In genomic region chr2:128217784-128218467, GRCm38 (mm10) we compare ENCODE assay signal across 10 mouse cellular contexts.
DNase-seq lines count a peak whose midpoint lies in the region; ATAC-seq and TF ChIP-seq lines count a peak whose summit lies in the region.
"Had no signal": no experiment of that assay in that cellular context is flagged by ENCODE, and none has a peak within 500 bp of the region (broad histone marks: within the 10 kb centered on the region; RNA-seq: fewer than 3 reads in every experiment).

No protein-coding gene starts in this region.

- H3K4me1 ChIP-seq in ES-Bruce4 (ENCODE audit: control insufficient read depth, insufficient read depth, low read length): no peaks in the 10 kb centered on the region
- H3K4me1 ChIP-seq in embryonic facial prominence, embryonic 14.5 days (ENCODE audit: control insufficient read depth, insufficient read depth, low read length): peaks cover 10% of the 10 kb centered on the region
- H3K4me1 ChIP-seq in neural tube, embryonic 15.5 days: no peaks in the 10 kb centered on the region

- H3K27ac ChIP-seq in ES-Bruce4 (ENCODE audit: insufficient read depth, low read length): no peak overlapping the region
- H3K27ac ChIP-seq in embryonic facial prominence, embryonic 14.5 days (replicated peaks; ENCODE audit: low read depth, low read length): 0 out of 2 replicates have a peak overlapping the region, but pooled peaks have one; percentile 8
- no peak overlapping the region for H3K27ac ChIP-seq in neural tube, embryonic 15.5 days (replicated peaks)
- H3K27ac ChIP-seq: limb, embryonic 13.5 days had no signal

- H3K9ac ChIP-seq in ES-Bruce4 (ENCODE audit: low read depth, poor library complexity, severe bottlenecking): no peak overlapping the region; the same call in 1 of the 2 replicates
- H3K9ac ChIP-seq in embryonic facial prominence, embryonic 14.5 days (ENCODE audit: low read depth, low read length): no peak overlapping the region
- no peak overlapping the region for H3K9ac ChIP-seq in neural tube, embryonic 15.5 days (replicated peaks)
- H3K9ac ChIP-seq: limb, embryonic 13.5 days had no signal

- ATAC-seq in embryonic facial prominence, embryonic 14.5 days (ENCODE audit: low read depth): peak; percentile 85; the same call in 1 of the 2 replicates
- ATAC-seq in neural tube, embryonic 15.5 days (ENCODE audit: low FRiP score): no peak
- ATAC-seq: inflammation-experienced regulatory T-cells, adult 6 months had no signal

- no peak overlapping the region for H3K4me3 ChIP-seq in ES-Bruce4 (ENCODE audit: low read depth, low read length)
- H3K4me3 ChIP-seq in embryonic facial prominence, embryonic 14.5 days (ENCODE audit: low read depth, low read length): no peak overlapping the region
- H3K4me3 ChIP-seq in neural tube, embryonic 15.5 days (replicated peaks): no peak overlapping the region
- H3K4me3 ChIP-seq: limb, embryonic 13.5 days had no signal

- no peak for TF ChIP-seq POLR2A in ES-Bruce4 (IDR thresholded peaks at IDR 0.05; ENCODE audit: insufficient read depth, low read length)

- TF ChIP-seq CTCF in ES-Bruce4 (IDR thresholded peaks at IDR 0.05; ENCODE audit: low read depth, low read length): no peak

- H3K36me3 ChIP-seq in ES-Bruce4 (ENCODE audit: control insufficient read depth, insufficient read depth, low read length, poor library complexity, severe bottlenecking): no peaks in the 10 kb centered on the region
- no peaks in the 10 kb centered on the region for H3K36me3 ChIP-seq in embryonic facial prominence, embryonic 14.5 days (ENCODE audit: control insufficient read depth, insufficient read depth, low read length)
- H3K36me3 ChIP-seq in neural tube, embryonic 15.5 days: no peaks in the 10 kb centered on the region
- H3K36me3 ChIP-seq: limb, embryonic 13.5 days had no signal

- H3K9me3 ChIP-seq in ES-Bruce4 (replicated peaks; ENCODE audit: control insufficient read depth, insufficient read depth, low read length, poor library complexity, severe bottlenecking): no peaks in the 10 kb centered on the region
- H3K9me3 ChIP-seq in embryonic facial prominence, embryonic 14.5 days (ENCODE audit: control insufficient read depth, low read length): no peaks in the 10 kb centered on the region
- H3K9me3 ChIP-seq in neural tube, embryonic 15.5 days (replicated peaks): no peaks in the 10 kb centered on the region
- H3K9me3 ChIP-seq: limb, embryonic 13.5 days had no signal

- H3K27me3 ChIP-seq in ES-Bruce4 (ENCODE audit: control insufficient read depth, insufficient read depth, low read length, poor library complexity, severe bottlenecking): no peaks in the 10 kb centered on the region
- H3K27me3 ChIP-seq in embryonic facial prominence, embryonic 14.5 days (replicated peaks; ENCODE audit: control insufficient read depth, insufficient read depth, low read length): no peaks in the 10 kb centered on the region
- H3K27me3 ChIP-seq in neural tube, embryonic 15.5 days (replicated peaks): no peaks in the 10 kb centered on the region
- H3K27me3 ChIP-seq: limb, embryonic 13.5 days had no signal

- DNase-seq in 3T3-L1 (ENCODE audit: low read depth, low spot score) (peak; percentile 73), liver (no peak)
- peak; percentile 75 for DNase-seq in embryonic facial prominence, embryonic 14.5 days (ENCODE audit: low spot score)
- DNase-seq in lung, adult 18-20 months: peak; percentile 53 to 59
- no peak for DNase-seq in natural killer cell, adult 2 months (ENCODE audit: low spot score in 2 of 2)
- DNase-seq: right cerebral cortex, postnatal 4 days had no signal

- 0 out of 2 replicates have a peak, but pooled peaks have one; percentile 54 for TF ChIP-seq EP300 in ES-Bruce4 (IDR thresholded peaks at IDR 0.05; ENCODE audit: insufficient read depth, low read depth, low read length)

- no peak overlapping the region for H3K4me2 ChIP-seq in embryonic facial prominence, embryonic 14.5 days (ENCODE audit: low read depth, low read length)
- H3K4me2 ChIP-seq in neural tube, embryonic 15.5 days: no peak overlapping the region
- H3K4me2 ChIP-seq: limb, embryonic 13.5 days had no signal

- WGBS in embryonic facial prominence, embryonic 14.5 days: 23% methylated on average over 7 of the region's 7 CpGs
- WGBS in neural tube, embryonic 15.5 days: 74% methylated on average over 7 of the region's 7 CpGs

Comparison
In these comparisons a context has a peak if more than half of its experiments do, and no peak if none do; other contexts are left out.
1. DNase-seq: peak in 3T3-L1 (single experiment), embryonic facial prominence, embryonic 14.5 days (single experiment) and lung, adult 18-20 months (2 of 2); none in liver (single experiment) and natural killer cell, adult 2 months (0 of 2).